Mouse (Mus musculus) ovary, postnatal 36 days (tissue): ENCODE data around the gene Sos1.
A peak's percentile ranks its signal among the peaks of the same experiment; 100 is the strongest.
"Not testable (repeated sequence)": the region's sequence is repeated elsewhere in the genome, so short reads cannot be mapped to it uniquely, and the experiment has no call there.

Source experiments
- DNase-seq: peaks from one replicate; pipeline ENCODE4 v3.0.0; 2022; ENCODE audit warnings: low spot score, mixed read lengths

The Sos1 gene

DNA sequence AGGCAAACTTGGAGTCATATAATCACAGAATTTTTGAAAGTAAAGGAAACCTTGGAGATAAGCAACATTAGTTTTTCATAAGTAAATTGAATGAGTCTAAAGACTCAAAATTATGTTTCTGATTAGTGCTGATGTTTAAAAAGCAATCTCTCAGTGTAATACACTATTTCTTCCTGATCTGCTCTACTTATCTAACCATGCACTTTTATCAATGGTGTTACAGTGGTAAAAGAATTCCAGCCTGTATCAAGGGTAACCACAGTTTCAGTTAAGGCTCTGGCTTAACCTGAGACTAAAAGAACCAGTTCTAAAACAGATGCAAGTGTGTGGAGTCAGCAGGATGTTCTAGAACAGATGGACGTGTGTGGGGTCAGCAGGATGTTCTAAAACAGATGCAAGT is 59.3 kb downstream of the Sos1 start:
- no peak for DNase-seq

DNA sequence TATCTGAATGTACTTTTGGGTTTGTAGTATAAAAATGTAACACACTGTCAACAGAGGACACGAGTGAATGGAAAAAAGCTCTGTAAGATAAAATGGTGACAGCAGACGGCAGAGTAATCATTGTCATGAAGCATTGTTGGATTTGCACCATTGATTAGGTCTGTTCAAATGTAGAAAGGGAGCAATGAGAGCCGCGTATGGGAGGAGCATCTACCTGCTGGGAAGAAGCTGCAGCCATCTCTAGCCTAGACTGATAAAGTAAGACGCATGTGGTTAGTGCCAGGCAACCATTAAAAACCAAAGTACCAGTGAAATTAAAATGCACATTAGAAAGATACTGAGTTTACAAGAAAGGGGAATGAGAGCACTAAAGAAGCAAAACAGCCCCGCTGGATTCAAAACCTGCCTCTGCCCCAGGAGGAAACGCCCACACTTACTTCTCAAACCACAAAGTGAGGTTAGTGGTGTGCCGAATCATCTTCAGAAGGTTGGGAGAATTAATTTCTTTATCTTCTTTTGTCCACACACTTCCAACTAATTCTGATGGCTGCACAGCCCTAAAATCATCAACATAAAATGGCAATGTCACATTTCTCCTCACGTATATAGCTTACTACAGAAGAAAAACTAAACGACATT is 61.6 kb downstream of the Sos1 start:
- DNase-seq = no peak

DNA sequence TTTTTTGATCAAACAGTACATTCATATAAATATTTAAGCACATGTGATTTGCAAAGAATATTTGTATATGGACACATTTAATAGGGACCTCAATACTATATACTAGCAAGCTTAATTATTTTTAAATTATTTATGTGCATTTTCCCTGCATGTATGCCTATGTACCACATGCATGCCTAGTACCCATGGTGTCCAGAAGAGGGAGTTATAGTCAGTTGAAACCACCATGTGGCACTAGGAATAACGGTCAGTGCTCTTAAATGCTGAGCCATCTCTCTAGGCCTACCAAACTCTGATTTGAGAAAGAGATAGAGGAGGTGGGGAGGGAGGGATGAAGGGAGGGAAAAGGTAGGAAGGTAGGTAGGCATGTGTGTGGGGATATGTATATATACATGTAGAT is 69.1 kb downstream of the Sos1 start:
- no peak for DNase-seq

- DNase-seq = no peak
Observed at GRCm38 (mm10) chr17:80398243-80398642, 82.0 kb downstream of the Sos1 start.

DNA sequence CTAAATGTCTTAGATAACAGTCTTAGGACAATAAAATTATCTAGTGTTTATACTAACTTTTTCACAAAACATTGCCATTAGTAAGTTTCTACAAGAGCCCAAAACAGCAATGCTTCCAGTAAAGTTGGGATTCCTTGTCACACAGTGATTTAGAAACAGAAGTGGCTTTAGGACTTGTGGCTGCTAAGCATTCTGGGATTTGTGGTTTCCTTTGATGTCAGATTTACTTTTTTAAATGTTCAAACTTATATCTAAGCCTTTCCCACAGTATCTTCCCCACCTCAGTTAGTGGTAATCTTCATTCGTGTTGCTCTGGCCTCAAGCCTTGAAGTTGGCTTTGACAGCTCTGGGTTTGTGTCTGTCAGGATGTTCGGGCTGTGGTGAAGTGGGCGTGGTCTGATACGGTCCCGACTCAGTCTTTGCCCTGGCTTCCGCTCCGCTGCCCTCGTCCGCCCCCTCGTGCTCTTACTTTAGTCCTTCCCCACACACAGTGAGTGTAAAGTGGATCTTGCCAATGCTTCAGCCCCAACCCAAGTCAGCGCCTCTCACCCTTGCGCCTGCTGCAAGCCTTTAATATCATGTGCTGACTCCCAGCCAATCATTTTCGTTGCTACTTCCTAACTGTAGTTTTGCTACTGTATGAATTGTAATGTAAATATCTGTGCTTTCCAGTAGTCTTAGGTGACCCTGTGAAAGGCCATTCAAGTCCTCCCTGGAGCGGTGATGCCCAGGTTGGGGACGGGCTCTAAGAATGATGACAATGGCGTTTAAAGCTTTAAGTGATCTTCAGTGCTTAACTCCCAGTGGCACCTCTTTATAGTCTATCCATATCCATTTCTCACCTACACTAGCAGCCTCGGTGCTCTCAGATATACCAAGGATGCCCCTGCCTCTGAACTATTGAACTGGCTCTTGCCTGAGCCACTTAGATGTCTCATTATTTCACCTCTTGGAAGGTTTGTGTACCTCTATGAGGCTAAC is 88.5 kb downstream of the Sos1 start:
- DNase-seq = peak; percentile 43

DNA sequence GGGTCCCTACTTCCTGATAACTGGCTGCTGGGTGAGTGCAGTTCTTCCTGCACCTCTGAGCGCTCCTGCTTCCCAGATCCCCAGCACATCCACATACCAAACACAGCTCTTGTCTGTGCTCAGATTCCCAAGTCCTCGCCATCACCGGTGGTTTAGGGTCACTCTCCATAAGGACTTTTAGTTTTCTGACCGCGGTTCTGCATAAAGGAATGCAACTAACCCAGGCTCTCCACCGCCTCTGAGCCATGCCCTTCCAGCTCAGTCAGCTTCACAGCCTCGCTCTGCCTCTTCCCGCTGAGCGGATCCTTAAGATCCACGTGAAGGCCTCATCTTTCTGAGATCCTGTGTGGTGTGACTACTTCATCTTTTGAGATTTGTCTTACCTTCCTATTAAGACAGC is 90.2 kb downstream of the Sos1 start:
- DNase-seq = no peak

DNA sequence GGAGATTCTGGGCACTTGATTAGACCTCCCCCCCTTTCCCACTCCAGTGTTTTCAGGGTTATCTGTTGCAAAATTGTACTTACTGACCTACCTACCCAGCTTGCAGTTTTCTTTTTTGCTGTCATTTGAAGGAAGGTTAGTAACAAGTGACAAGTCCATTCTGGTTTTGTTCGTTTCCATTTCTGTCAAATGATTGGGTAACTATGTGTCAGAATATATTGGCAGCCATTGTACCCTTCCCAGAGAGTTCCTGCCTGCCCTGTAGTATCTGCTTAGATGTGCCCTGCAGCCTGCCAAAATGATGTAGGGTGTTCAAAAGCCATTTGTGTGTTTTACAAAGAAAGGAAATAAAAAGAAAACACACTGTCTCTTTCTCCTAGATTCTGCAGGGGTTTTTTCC is 94.6 kb downstream of the Sos1 start:
- DNase-seq = no peak

- not testable (repeated sequence) for DNase-seq
Observed at GRCm38 (mm10) chr17:80378386-80378785, 101.9 kb downstream of the Sos1 start.

- no peak for DNase-seq
Observed at GRCm38 (mm10) chr17:80373726-80374096, 106.5 kb downstream of the Sos1 start.

DNA sequence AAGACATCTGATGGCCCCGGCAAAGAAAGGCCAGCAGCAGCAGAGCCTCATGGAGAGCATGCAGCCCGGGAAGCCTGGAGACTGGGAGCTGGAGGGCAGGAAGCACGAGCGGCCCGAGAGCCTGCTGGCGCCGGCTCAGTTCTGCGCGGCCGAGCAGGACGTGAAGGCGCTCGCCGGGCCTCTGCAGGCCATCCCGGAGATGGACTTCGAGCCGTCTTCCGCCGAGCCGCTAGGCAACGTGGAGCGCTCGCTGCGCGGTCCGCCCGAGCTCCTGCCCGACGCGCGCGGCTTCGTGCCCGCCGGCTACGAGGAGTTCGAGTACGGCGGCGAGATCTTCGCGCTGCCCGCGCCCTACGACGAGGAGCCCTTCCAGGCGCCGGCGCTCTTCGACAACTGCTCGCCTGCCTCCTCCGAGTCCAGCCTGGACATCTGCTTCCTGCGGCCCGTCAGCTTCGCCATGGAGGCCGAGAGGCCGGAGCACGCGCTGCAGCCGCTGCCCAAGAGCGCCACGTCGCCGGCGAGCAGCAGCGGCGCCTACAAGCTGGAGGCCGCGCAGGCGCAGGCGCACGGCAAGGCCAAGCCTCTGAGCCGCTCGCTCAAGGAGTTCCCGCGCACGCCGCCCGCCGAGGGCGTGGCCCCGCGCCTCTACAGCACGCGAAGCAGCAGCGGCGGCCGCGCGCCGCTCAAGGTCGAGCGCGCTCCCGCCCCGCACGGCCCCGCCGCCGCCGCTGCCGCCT is 107.1 kb downstream of the Sos1 start, which contains the start of gene Gm10190:
TSS of gene Gm10190 (minus strand) at position 553 of the 737 bp plus-strand sequence.
- peak; percentile 89 for DNase-seq

DNA sequence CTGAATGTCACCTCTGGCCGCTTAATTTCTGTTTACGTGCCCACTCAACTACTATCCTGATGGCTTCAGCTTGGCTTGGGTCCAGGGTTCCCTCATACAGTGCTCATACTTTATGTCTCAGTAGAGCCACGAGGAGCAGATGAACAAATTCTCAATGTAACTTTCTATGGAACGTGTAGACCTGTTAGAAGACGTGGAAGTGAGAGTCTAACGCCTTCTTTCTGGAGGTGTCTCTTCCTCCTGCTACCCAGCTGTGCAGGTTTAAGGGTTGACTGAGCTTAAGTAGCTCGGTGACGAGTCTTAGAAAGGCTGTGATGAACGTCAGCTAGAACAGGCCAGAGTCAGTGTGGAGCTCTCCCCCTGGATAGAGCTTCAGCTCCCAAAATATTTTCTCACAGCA is 111.6 kb downstream of the Sos1 start:
- no peak for DNase-seq

DNA sequence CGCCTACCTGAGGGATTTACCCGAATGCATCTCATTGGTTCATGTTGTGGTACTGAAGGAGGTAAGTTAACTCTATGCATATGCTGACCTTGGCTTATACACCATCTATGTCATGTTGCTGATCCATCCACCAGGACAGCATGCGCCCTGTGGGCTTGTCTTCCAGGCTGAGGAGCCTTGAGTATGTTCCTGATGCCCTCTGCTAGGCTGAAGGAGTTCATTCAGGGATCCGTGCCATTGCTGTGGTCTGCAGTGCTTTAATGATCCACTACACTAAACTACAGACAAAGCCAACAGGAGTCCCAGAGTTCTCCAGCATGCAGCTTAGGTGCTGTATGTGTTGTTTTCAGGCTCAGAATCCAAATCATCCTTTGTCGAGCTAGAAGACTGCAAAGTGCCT is 113.0 kb downstream of the Sos1 start:
- peak; percentile 10 for DNase-seq

- DNase-seq = no peak
Observed at GRCm38 (mm10) chr17:80360245-80360644, 120.0 kb downstream of the Sos1 start.

DNA sequence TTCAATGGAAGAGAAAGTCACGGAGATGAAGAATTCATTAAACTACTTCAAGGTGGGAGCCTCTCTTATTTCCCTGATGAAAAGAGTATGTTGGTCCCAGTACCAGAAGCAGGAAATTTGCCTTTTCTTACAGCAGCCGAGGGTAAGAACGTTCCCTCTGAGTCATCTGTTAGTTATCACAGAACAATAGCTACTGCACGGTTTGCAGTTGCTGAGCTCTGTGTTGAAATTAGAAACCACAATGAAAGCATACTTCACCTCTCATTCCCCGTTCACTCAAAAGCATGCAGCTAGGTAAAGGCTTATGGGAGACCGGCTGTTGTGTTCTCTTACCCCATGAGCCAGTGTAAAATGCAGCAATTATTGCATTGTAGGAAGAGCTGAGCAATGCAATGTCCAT is 133.0 kb downstream of the Sos1 start:
- no peak for DNase-seq

GRCm38 (mm10) chr17:80346591-80347125 is 133.6 kb downstream of the Sos1 start:
- DNase-seq = no peak

GRCm38 (mm10) chr17:80345277-80345676 is 135.0 kb downstream of the Sos1 start:
- no peak for DNase-seq
